Mouse (Mus musculus): ENCODE results near the gene Pde6d. TPM values are rescaled to one million over a fixed set of nuclear protein-coding genes. Genes with fewer than 3 reads are reported as not detected.

Gene Pde6d
- polyA plus RNA-seq (2014; fragmentation: Illumina TruSeq; extraction: RNeasy Lipid Tissue Mini Kit (QIAGEN cat#74804); ENCODE audit: low read depth, low replicate concordance): 77.0 TPM

DNA sequence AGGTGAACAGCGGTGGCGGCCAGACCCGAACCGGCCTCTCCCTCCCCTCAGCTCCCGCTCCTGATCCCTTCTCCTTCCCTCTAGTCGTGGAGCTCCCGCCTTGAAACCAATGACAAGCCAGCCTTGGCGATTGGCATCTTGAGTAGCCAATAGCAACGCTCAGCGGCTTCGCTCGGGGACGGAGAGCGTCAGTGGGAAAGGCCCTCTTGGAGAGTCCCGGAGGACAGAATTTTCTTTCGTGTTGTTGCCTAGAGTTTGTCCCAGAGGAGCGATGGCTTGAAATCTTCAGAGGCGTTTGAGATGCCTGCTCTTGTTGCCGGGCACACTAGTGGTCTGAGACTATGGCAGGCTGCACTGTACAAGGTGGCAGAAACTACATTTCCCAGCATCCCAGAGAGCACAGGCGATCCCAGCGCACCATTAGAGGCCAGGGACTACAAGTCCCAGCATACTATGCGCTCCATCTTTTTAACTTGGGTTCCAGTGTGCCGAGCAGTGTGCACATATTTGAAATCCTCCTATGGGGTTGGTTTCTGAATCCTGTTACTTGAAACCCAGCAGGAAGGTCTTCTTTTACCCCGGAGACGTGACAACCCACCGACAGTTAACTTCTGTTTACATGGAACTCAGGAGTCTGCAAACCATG, at the start of gene Pde6d, which contains the start of gene Cops7b:
Gene Pde6d, minus strand, starts transcription at position 179 of the 646 bp plus-strand sequence.
Gene Cops7b, plus strand, starts transcription at position 454 of the 646 bp plus-strand sequence.

DNA sequence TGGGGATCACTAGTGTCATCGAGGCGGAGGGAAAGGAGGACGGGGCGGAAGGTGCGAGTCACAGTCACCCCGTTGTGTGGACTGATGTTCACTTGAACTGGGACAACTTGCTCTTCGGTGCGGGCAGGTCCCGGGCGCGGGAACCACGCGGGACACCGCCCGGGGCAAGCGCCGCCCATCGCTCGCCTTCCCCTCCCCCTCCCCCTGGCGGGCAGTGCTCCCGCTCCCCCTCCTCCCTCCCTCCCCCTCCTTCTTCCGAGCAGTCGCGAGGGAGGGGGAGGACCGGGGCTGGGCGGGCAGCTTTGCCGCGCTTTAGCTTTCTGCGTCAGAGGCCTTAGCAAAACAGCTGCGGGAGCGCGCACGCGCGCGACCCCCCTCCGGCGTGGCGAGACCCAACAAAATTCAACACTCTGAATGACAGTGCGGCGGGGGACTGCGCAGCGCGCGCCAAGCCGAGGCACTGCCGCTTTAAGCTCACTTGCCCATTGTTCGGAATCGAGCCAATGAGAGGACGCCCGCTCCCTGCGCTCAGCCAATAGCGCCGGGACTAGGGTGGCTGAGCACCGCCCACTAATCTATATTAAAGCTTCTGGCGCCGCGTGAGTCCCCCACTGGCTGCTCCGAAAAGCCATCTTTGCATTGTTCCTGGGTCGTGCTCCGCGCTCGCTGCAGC, 56.2 kb downstream of the Pde6d start, which contains the start of gene Ptma:
Gene Ptma, plus strand, starts transcription at position 611 of the 673 bp plus-strand sequence.

Other genes with a start within 250 kb of the Pde6d start
- gene Ncl, start 223.2 kb downstream of the Pde6d start, polyA plus RNA-seq (2014; fragmentation: Illumina TruSeq; extraction: RNeasy Lipid Tissue Mini Kit (QIAGEN cat#74804); ENCODE audit: low read depth, low replicate concordance): 144 TPM
- gene Nmur1, start 156.4 kb downstream of the Pde6d start, polyA plus RNA-seq (2014; fragmentation: Illumina TruSeq; extraction: RNeasy Lipid Tissue Mini Kit (QIAGEN cat#74804); ENCODE audit: low read depth, low replicate concordance): 4.3 TPM
- 46.0 TPM for gene Tex44, start 156.3 kb downstream of the Pde6d start, polyA plus RNA-seq (2014; fragmentation: Illumina TruSeq; extraction: RNeasy Lipid Tissue Mini Kit (QIAGEN cat#74804); ENCODE audit: low read depth, low replicate concordance)
- 266 TPM for gene Ptma, start 55.9 kb downstream of the Pde6d start, polyA plus RNA-seq (2014; fragmentation: Illumina TruSeq; extraction: RNeasy Lipid Tissue Mini Kit (QIAGEN cat#74804); ENCODE audit: low read depth, low replicate concordance)
- gene Cops7b, start 275 bp upstream of the Pde6d start, polyA plus RNA-seq (2014; fragmentation: Illumina TruSeq; extraction: RNeasy Lipid Tissue Mini Kit (QIAGEN cat#74804); ENCODE audit: low read depth, low replicate concordance): 4.0 TPM
- gene Nppc, start 87.9 kb upstream of the Pde6d start, polyA plus RNA-seq (2014; fragmentation: Illumina TruSeq; extraction: RNeasy Lipid Tissue Mini Kit (QIAGEN cat#74804); ENCODE audit: low read depth, low replicate concordance): not detected
- gene Dis3l2, start 121.2 kb upstream of the Pde6d start, polyA plus RNA-seq (2014; fragmentation: Illumina TruSeq; extraction: RNeasy Lipid Tissue Mini Kit (QIAGEN cat#74804); ENCODE audit: low read depth, low replicate concordance): 22.1 TPM

All from testis, adult 10 weeks (tissue).